Mouse (Mus musculus) CH12.LX (cell line): ENCODE results near the gene Adcy7. TPM values are rescaled to one million over a fixed set of nuclear protein-coding genes. Genes with fewer than 3 reads are reported as not detected.

Source experiments
- DNase-seq: peaks from one replicate; pipeline ENCODE4 v3.0.0-alpha.2; 2013; ENCODE audit errors: extremely low read depth
- H3K27ac ChIP-seq: 2 replicates; pipeline ENCODE4 v1.5.1; 2012; ENCODE audit warnings: low read depth, mild to moderate bottlenecking, control low read depth, moderate library complexity; ENCODE audit not compliant: insufficient read depth
- H3K27me3 ChIP-seq: replicated peaks from 2 replicates; pipeline ENCODE3; 2012; ENCODE audit warnings: inconsistent platforms
- H3K36me3 ChIP-seq, 2 experiments: replicated peaks in 1 of 2; 2 replicates each; pipeline versions ENCODE3 to v1.6.1; 2012; ENCODE audit warnings: inconsistent platforms in 1 of 2, low read length in 1 of 2, mild to moderate bottlenecking in 1 of 2, mixed read lengths in 1 of 2, moderate library complexity in 1 of 2; ENCODE audit not compliant: control insufficient read depth in 1 of 2, insufficient read depth in 1 of 2
- H3K4me1 ChIP-seq, 2 experiments: 2 replicates each; pipeline ENCODE4 v1.6.1; 2012; ENCODE audit warnings: inconsistent platforms in 1 of 2, moderate library complexity in 1 of 2; ENCODE audit not compliant: insufficient read depth in 2 of 2, control insufficient read depth in 1 of 2
- H3K4me2 ChIP-seq: 2 replicates; pipeline ENCODE4 v1.6.1; 2012; ENCODE audit warnings: low read depth, mild to moderate bottlenecking, control low read depth; ENCODE audit not compliant: poor library complexity, insufficient read depth, severe bottlenecking
- H3K4me3 ChIP-seq, 3 experiments: fragments of 150-350 bp in 1 of 3; sonication (generic) in 1 of 3; replicated peaks in 1 of 3; 2 replicates each; pipeline versions ENCODE3 to v1.5.1; 2011 to 2012; ENCODE audit warnings: low read depth in 2 of 3, low read length in 2 of 3, mild to moderate bottlenecking in 2 of 3, moderate library complexity in 2 of 3, control low read depth in 1 of 3, improper control_type of control experiment in 1 of 3, inconsistent platforms in 1 of 3, mixed read lengths in 1 of 3; ENCODE audit not compliant: poor library complexity in 1 of 3
- H3K79me2 ChIP-seq: replicated peaks from 2 replicates; pipeline ENCODE4 v1.6.1; 2012; ENCODE audit warnings: mild to moderate bottlenecking, moderate library complexity; ENCODE audit not compliant: control insufficient read depth, poor library complexity, insufficient read depth, severe bottlenecking; ENCODE audit errors: extremely low read depth
- H3K9ac ChIP-seq: 2 replicates; pipeline ENCODE4 v1.6.1; 2012; ENCODE audit warnings: low read depth, mild to moderate bottlenecking, control low read depth, moderate library complexity; ENCODE audit not compliant: insufficient read depth
- H3K9me3 ChIP-seq: replicated peaks from 2 replicates; pipeline ENCODE3; 2012; ENCODE audit warnings: low read length, inconsistent platforms, mixed read lengths
- ELF1 ChIP-seq: IDR thresholded peaks from 2 replicates; pipeline ENCODE4 v1.6.1; 2014; ENCODE audit warnings: low read depth, mild to moderate bottlenecking, inconsistent platforms, low read length, improper control_type of control experiment
- EP300 ChIP-seq: IDR thresholded peaks from 2 replicates; pipeline ENCODE4 v1.6.1; 2011; ENCODE audit warnings: low read length, improper control_type of control experiment
- HCFC1 ChIP-seq: IDR thresholded peaks from 2 replicates; pipeline ENCODE4 v1.6.1; 2012; ENCODE audit warnings: low read depth, mild to moderate bottlenecking, inconsistent platforms, low read length, improper control_type of control experiment
- IRF4 ChIP-seq: IDR thresholded peaks from 2 replicates; pipeline ENCODE4 v1.6.1; 2014; ENCODE audit warnings: low read depth, mild to moderate bottlenecking, inconsistent platforms, low read length, improper control_type of control experiment
- JUN ChIP-seq: IDR thresholded peaks from 2 replicates; pipeline ENCODE4 v1.6.1; 2011; ENCODE audit warnings: low read depth, mild to moderate bottlenecking, low read length, improper control_type of control experiment, moderate library complexity; ENCODE audit not compliant: insufficient read depth
- JUND ChIP-seq: conservative IDR thresholded peaks from 2 replicates; pipeline ENCODE4 v1.6.1; 2011; ENCODE audit warnings: low read depth, low read length, improper control_type of control experiment
- MAX ChIP-seq: IDR thresholded peaks from 2 replicates; pipeline ENCODE4 v1.6.1; 2011; ENCODE audit warnings: low read length, improper control_type of control experiment
- MEF2A ChIP-seq: IDR thresholded peaks from 2 replicates; pipeline ENCODE4 v1.6.1; 2014; ENCODE audit warnings: low read depth, mild to moderate bottlenecking, inconsistent platforms, low read length, improper control_type of control experiment, borderline replicate concordance
- MYC ChIP-seq: IDR thresholded peaks from 2 replicates; pipeline ENCODE4 v1.6.1; 2011; ENCODE audit warnings: low read depth, mild to moderate bottlenecking, improper control_type of control experiment, low read length
- NELFE ChIP-seq: IDR thresholded peaks from 2 replicates; pipeline ENCODE4 v1.6.1; 2011; ENCODE audit warnings: low read depth, low read length, improper control_type of control experiment
- PAX5 ChIP-seq: IDR thresholded peaks from 2 replicates; pipeline ENCODE4 v1.6.1; 2012; ENCODE audit warnings: low read length, inconsistent platforms, mixed read lengths
- POLR2AphosphoS2 ChIP-seq: IDR thresholded peaks from 2 replicates; pipeline ENCODE4 v1.6.1; 2011; ENCODE audit warnings: low read depth, low read length, improper control_type of control experiment
- RAD21 ChIP-seq: IDR thresholded peaks from 2 replicates; pipeline ENCODE4 v1.6.1; 2011; ENCODE audit warnings: low read depth, mild to moderate bottlenecking, low read length, improper control_type of control experiment, moderate library complexity
- SIN3A ChIP-seq: IDR thresholded peaks from 2 replicates; pipeline ENCODE4 v1.6.1; 2012; ENCODE audit warnings: low read length, improper control_type of control experiment, inconsistent platforms
- TCF12 ChIP-seq: IDR thresholded peaks from 2 replicates; pipeline ENCODE4 v1.6.1; 2014; ENCODE audit warnings: low read depth, mild to moderate bottlenecking, inconsistent platforms, low read length, improper control_type of control experiment
- USF1 ChIP-seq: IDR thresholded peaks from 2 replicates; pipeline ENCODE4 v1.6.1; 2014; ENCODE audit warnings: low read depth, mild to moderate bottlenecking, inconsistent platforms, low read length, improper control_type of control experiment
- ZNF384 ChIP-seq: IDR thresholded peaks from 2 replicates; pipeline ENCODE4 v1.6.1; 2012; ENCODE audit warnings: low read depth, low read length, improper control_type of control experiment, inconsistent platforms
- dilution Hi-C: fragments of 300-500 bp; cut with MboI; formaldehyde crosslinking; loops from 2 replicates; pipeline ENCODE4 v1.14.3; 2020; ENCODE audit warnings: low sequenced_read_pairs; ENCODE audit not compliant: extremely low pct_unique_long_range_greater_than_20kb, extremely low pct_ligation_motif_present
- in situ Hi-C: fragments of 300-500 bp; cut with MboI; formaldehyde crosslinking; loops from 3 replicates; pipeline ENCODE4 v1.14.3; 2019; ENCODE audit warnings: low sequenced_read_pairs, low pct_ligation_motif_present, low pct_unique_long_range_greater_than_20kb, mixed read lengths
- polyA plus RNA-seq: library from polyadenylated mRNA; unstranded; fragments of >175 nt; gene quantifications from 2 replicates; pipeline ENCODE4 v1.2.1, GENCODE M21; 2012; ENCODE audit warnings: low read depth; ENCODE audit not compliant: insufficient read length
- total RNA-seq, 2 experiments: library from RNA; depleted of rRNA; stranded (reverse); fragments of 300-350 nt in 1 of 2; fragments of >200 nt in 1 of 2; gene quantifications; 2 replicates each; pipeline ENCODE4 v1.2.3; 2012 to 2014

Adcy7 gene
- total and polyA plus RNA-seq, 3 experiments = 25.7 to 28.5 (median 27.0) TPM

GRCm38 (mm10) chr8:88294977-88295376 is 22.8 kb downstream of the Adcy7 start:
- Histone ChIP-seq H3K9ac (no peak overlapping the region), H3K4me1 (peaks cover 29 to 96% of the 10 kb centered on the region in 2 experiments), H3K27ac (no peak overlapping the region), H3K27me3 (no peaks in the 10 kb centered on the region), H3K9me3 (no peaks in the 10 kb centered on the region), H3K36me3 (peaks cover 23 to 61% of the 10 kb centered on the region in 2 experiments), H3K79me2 (0 out of 2 replicates have a peak, but pooled peaks cover 4% of the 10 kb centered on the region), H3K4me3 (peak overlapping the region in 2 of 3 experiments; percentile 60 to 64), H3K4me2 (peak overlapping the region; percentile 41; the same call in 1 of the 2 replicates)
- dilution Hi-C loops = no loop called here
- in situ Hi-C loops = no loop called here
- TF ChIP-seq IRF4 (no peak), JUN (no peak), MEF2A (no peak), RAD21 (no peak), USF1 (no peak), POLR2AphosphoS2 (no peak), JUND (no peak), MYC (no peak), SIN3A (no peak), NELFE (no peak), HCFC1 (no peak), PAX5 (no peak), ZNF384 (no peak), EP300 (no peak), TCF12 (no peak)
- DNase-seq = no peak

- TF ChIP-seq MAX (0 out of 2 replicates have a peak, but pooled peaks have one; percentile 16), ELF1 (no peak)
- Histone ChIP-seq H3K79me2 (0 out of 2 replicates have a peak, but pooled peaks cover under 1% of the 10 kb centered on the region), H3K9ac (no peak overlapping the region), H3K4me1 (peaks cover 26 to 83% of the 10 kb centered on the region in 2 experiments), H3K27me3 (no peaks in the 10 kb centered on the region), H3K27ac (no peak overlapping the region), H3K36me3 (peaks cover 41 to 78% of the 10 kb centered on the region in 2 experiments), H3K4me2 (no peak overlapping the region), H3K9me3 (no peaks in the 10 kb centered on the region), H3K4me3 (no peak overlapping the region)
- dilution Hi-C loops (no loop called here), in situ Hi-C loops (no loop called here)
- peak; percentile 57 for DNase-seq
Observed at GRCm38 (mm10) chr8:88297976-88298732, 26.0 kb downstream of the Adcy7 start.
